Mouse (Mus musculus) activated CD4-positive, CD25-positive, alpha-beta regulatory T cell, adult 4 months (primary cell): Measurements from ENCODE around the gene Ppl. TPM values are rescaled to one million over a fixed set of nuclear protein-coding genes. Genes with fewer than 3 reads are reported as not detected.

Source experiments
- ATAC-seq: one replicate; pipeline ENCODE4 v1.8.0; 2017
- polyA plus RNA-seq, 2 experiments: library from polyadenylated mRNA; unstranded; fragments of 100-300 nt; shearing (Covaris generic); gene quantifications; one replicate each; pipeline ENCODE4 v1.2.1; 2017

Ppl gene
- under 1 TPM in 1 of 2 experiments, not detected in 1; 0.17 TPM for polyA plus RNA-seq

DNA sequence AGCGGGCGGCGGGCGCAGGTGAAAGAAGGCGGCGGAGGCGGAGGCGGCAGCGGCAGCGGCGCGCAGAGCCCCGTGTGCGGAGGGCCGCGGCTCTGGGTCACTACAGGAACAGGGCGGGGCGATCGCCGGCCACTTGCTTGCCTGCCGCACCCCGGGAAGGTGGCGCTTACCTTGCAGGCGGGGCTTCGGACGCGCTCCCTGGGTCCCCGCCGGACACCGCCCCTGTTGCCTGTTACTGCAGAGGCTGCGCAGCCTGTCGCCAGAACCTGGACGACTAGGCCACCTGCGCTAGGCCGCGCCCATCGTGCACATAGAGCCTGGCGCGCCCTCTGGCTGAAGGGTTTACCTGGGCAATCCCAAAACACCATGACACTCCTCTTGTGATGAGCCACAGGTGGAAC, at the start of gene Ppl:
TSS of gene Ppl (minus strand) at position 21 of the 401 bp plus-strand sequence.
- no peak for ATAC-seq

DNA sequence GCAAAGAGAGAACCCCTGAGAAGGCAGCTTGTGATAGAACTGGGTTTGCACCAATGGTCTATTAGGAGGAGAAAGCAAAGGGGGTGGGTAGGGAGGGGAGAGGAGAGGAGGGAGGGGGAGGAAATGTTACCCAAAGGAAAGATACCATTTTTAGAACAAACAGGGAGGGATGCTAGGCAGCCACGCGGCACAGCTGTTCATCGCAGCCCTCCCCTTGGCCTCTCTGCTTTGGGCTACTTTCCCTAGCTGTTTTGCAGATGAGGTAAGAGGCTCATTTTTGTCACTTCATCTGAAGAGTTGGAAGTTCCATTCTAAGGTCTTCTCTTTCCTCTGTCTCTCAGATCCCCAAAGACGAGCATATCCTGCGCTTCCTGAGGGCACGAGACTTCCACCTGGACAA, 40.4 kb upstream of the Ppl start:
- ATAC-seq, result no peak

DNA sequence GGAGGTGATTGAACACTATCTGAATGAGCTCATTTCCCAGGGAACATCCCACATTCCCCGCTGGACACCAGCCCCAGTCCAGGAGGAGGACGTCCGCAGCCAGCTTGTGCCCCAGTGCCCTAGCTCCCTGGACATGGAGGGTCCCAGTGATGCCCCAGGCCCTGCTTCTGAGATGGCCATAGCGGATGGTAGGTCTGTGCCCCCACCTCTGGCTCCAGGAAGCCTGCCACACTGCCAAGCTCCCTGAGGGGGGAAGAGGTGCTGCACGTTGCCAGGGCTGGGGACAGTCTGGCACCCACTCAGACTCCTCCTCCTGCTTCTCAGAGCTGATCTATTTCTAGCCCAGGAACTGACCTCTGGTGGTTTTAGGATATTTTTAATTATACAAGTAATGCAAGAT, 36.6 kb upstream of the Ppl start:
- no peak for ATAC-seq

DNA sequence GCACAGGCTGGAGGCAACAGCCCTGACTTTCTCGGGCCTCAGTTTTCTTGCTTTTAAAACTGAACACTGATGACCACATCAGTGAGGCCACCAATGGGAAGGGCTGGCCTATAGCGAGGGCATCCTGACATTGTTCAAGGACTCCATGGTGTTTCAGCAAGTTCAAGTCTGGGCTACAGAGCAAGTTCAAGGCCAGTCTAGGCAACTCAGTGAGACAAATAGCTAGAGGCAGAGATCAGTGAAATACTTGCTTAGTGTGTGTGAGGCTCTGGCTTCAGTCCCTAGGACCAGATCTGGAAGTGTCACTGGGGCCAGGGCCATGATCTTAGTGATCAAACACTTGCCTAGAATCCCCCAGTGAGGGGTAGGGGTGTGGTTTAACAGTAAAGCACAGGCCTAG, 35.8 kb upstream of the Ppl start:
- ATAC-seq, result no peak

DNA sequence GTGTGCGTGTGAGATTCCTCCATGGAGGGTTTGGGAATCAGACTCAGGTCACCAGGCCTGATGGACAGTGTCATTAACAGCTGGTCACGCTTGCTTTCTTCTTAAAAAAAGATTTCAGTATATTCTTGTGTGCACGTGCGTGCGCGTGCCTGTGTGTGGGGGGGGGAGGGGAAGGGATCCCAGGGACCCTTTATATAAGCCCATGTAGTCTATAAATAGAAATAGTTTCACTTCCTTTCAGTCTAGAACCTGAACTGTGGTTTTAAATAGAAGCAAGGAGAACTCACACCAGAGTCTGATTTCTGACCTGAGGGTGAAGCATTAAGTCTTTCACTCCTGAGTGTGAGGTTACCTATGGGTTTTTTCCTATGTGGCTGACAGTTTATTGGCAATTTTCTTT, 32.1 kb upstream of the Ppl start:
- ATAC-seq, result no peak

DNA sequence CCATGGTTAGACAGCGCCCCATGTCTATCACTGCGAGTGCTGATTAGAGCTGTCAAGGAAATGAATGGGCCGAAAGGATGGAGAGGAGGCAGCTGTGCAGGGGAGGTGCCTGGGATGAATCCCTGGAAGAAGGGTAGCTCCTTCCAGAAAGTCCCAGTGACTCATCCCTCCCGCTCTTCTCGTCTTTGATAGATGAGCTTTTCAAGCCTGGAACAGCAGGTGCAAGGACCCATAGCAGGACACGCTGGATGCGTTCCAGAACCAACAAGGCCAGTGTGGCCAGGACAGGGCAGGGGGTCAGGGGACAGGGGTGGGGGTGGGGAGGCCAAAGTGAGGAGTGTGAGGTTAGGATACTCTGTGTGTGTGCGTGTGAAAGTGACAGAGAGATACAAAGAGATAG, 27.0 kb upstream of the Ppl start:
- ATAC-seq, result no peak

DNA sequence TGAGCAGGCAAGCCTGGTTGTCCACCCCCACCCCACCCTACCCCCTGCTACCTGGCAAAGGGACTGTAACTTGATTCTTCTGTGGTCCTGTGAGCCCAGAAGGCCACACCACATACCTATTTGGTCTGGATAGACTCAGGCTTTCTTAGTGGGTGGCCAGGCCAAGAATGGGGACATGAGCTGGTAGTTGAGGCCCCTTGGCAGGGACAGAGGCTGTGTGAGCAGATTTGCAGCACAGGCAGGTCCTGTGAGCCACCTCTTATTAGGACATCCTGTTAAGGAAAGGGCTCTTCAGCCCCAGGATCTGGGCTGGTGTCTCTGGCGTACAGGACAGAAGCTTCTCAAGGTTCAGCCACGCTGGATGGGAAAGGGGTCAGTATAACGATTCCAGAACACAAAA, 24.9 kb upstream of the Ppl start:
- no peak for ATAC-seq

DNA sequence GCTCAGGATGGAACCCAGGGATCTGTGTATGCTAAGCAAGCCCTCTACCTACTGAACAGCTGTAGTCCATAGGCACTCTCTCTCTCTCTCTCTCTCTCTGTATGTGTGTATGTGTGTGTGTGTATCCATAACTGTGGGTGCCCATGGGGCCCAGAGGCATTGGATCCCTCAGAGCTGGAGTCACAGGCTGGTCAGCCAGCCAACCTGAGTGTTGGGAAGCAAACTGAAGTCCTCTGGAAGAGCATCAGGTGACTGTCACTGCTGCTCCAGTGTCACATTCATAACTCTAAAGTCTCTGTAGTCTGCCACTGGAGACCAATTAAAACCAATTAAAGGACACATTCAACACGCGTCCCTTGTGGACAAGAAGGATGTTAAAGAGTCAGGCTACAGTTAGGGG, 24.3 kb upstream of the Ppl start:
- ATAC-seq, result no peak

DNA sequence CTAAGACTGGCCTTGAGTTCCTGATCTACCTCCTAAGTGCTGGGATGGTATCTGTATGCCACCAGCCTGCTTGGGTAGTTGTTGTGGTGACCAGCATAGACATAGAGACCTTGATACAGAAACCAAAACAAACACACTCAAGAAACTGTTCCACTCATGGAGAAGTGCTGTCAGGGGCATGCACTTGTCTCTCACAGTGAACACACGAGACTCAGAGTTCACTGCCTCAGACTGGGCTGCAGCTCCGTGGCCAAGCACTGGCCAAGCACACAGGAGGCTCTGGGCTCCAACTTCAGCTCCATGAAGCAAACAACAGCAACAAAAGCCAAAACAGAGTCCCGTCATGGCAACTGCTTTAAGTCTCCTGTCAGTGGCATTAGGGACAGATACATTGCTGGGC, 22.8 kb upstream of the Ppl start:
- no peak for ATAC-seq

DNA sequence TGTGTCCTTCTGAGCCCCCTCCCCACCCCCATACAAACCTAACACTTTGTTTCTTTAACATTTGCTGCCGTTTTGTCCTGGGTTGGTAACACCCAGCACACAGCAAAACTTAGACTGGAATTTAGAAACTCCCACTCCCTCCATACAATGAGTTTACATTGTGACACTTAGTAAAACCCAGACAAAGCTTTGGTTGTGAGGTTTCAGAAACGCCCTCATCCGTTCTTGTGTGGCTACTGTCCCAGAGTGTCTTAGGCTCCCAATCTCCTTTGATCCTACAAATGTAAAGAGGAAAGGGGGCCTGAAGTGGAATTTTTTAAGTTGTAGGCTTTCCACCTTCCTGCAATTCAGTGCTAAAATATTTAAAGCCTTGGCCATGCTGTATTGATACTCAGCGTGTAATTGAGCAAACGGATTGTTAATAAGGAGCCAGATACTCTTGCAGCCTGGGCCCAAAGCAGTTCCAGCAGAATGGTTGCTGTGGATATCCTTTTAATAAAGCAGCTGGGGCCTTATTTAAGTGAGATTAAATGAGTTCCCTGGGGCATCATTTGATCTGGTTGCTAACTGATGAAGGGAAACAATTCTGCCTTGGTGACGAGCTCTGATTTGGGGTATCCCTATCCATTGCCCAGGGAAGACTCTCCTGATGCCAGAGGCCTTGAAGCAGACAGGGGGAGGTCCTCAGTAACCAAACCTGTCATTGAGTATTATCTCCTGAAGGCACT, 21.2 kb upstream of the Ppl start:
- ATAC-seq, result no peak

DNA sequence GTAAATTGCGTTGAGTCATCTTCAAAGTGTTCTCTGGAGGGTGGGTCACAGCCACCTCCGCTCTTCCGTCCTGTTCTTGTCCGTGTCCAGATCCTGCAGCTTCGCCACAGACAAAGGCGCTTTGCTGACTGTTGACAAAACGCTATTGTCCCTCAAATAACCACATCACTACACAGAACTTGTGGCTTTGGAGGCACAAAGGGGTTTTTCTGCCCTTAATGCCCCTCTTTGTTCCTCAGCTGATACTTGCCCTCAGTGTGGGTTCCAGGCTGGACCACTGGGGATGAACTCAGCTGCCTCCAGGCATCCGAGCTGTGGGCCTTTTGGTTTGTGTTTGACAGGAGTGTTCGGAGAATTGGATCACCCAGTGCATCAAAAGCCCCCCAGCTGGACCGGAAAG, 18.3 kb upstream of the Ppl start:
- no peak for ATAC-seq

DNA sequence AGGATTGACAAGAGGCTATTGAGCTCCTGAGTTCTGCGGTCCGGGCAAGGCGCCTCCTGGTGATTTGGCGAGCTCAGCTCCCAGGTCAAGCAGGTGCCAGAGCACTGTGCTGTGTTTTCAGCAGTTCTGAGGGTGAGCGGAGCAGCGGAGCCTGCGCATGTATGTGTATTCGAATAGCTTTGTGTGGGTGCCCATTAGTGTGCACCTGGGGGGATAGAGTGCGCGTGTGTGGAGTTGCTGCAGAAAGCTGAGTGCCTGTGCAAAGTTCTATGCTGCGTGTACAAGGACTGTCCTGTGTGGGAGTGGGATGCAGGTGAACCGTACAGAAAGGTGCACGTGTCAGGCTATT, 14.8 kb upstream of the Ppl start, which contains the start of gene Sec14l5:
TSS of gene Sec14l5 (plus strand) at position 73 of the 349 bp plus-strand sequence.
- no peak for ATAC-seq

DNA sequence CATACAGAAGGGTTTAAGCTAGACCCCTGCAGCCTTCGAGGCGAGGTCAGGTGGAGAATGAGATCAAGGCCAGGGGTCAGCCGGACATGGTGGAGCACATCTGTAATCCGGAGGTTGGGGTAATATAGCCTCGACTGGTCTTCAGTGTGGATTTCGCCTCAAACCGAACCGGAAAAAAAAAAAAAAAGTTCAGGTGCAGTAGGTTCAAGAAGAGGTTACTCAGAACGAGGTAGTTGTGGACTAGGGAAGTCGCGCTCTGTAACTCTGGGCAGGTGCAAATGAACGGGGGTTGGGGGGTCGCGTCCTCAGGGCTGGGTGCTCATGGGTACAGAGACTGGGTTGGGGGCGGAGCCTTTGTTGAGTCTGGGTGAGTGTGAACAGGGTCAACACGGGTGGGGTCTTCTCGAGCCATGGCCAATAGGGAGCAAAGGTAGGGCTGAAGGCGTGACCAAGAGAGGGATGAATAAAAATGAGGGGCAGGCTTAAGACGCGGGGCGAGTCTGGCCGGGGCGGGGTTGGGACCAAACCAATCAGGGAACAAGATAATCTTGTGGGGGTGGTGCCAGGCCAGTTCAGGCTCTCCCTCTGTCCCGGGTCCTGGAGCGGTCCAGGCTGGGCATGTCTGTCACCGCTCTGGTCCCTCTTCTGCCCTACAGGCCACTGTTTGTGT, 14.3 kb upstream of the Ppl start:
- ATAC-seq, result no peak

DNA sequence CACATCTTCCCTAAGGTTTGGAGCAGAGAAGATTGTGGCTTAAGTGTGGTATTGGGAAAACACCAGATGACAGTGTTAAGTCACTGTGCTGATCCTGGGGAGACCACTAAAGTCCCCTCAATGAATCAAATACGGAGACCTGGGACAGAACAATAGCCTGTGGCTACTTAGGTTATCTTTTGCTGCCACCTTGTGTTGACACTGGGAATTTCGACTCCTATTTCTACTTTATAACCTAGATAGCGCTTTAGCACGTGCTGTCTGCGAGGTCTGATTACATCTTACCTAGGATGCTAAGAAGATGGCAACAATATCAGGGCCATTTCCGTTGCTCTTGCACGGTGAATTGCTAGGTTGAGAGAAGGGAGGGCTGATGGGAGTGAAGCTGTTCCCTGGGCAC, 13.3 kb upstream of the Ppl start:
- ATAC-seq, result peak; percentile 49

DNA sequence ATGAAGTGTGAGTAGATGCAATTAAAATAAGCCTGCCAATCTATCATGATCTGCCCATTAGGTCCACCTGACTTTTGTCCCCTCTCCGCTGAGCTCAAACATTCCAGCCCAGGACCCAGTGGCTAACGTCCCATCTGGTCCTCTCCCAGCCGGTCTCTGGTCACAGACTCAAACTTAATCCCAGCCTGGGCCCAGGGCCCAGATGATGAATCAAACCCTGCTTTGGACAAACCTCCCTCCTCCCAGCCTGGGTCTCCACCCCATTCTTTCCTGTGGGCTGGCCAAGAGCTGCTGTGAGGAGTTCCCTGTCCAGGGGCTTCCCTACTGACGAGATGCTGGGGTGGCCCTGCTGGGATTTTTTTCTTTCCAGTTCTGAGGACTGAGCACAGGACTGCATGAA, 7.5 kb upstream of the Ppl start:
- ATAC-seq, result no peak

DNA sequence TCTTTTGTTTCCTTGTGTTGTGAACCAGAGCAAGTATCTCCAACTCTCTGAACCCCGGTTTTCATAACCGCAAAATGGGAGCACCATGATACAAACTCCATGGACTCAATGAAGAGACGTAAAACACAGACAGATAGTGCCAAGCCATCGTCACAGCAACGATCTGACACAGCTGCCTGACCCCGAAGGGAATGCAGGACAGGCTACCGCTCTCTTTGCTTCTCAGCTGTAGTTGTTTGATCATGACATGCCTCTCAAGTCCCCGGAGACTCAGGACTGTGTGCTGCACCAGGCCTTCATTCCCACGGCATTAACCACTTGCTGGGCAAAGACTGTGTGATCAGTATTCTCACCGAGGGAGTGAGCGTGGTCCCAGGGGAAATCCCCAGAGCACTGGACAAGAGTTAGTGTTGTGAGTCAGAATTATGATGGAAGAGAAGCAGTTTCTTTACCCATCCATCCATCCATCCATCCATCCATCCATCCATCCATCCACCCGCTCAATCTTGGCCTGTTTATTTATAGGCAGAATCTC, 4.9 kb upstream of the Ppl start:
- ATAC-seq, result no peak

DNA sequence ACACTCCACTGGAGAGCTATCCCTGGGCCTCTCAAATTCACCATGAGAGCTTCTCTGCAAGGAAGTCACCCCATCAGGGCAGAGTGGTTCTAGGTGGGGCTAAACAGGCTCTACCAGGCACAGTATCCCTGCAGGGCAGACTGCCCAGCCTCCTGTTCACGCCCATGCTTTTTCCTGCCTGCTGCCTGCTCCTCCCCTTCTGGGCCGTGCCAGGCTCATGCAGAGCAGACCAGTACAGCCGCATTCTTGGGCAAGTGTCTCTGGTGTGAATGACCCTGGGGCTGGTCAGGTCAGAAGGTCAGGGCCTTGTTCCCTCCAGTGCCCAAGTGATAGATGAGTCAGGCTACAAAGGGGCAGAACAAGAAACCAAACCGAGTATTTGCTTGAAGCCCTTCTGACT, 4.3 kb upstream of the Ppl start:
- no peak for ATAC-seq

DNA sequence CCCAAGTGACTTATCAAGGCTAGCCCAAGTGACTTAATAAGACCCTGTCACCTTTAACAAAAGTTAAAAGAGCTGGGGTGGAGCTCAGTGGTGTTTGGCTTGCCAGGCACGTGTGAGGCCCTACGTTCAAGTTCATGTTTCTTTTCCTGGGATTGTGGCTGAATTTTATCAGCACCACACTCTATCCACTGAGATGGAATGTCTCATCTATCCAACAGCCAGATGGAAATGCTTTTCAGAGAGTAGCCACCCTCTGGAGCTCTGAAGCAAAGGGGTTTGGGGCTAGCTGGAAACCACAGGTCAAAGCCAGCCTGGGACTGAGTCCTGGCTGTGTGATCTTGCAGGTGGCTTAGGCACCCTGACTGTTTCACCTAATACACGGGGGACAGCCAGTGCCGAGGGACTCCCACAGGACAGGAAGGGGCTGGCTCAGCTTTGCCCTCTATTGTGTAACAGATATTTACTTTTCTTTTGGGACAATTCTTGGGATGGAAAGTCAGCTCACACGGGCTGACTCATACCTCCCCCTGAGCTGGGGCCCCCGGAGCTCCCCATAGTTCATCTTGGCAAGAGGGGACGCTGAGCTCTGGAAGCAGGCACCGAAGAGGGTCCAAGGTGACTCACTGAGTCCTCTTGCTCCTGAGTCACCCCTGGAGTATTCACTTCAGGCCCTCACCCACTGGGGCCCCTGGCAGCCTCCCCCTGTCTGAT, 3.5 kb upstream of the Ppl start:
- ATAC-seq, result no peak

DNA sequence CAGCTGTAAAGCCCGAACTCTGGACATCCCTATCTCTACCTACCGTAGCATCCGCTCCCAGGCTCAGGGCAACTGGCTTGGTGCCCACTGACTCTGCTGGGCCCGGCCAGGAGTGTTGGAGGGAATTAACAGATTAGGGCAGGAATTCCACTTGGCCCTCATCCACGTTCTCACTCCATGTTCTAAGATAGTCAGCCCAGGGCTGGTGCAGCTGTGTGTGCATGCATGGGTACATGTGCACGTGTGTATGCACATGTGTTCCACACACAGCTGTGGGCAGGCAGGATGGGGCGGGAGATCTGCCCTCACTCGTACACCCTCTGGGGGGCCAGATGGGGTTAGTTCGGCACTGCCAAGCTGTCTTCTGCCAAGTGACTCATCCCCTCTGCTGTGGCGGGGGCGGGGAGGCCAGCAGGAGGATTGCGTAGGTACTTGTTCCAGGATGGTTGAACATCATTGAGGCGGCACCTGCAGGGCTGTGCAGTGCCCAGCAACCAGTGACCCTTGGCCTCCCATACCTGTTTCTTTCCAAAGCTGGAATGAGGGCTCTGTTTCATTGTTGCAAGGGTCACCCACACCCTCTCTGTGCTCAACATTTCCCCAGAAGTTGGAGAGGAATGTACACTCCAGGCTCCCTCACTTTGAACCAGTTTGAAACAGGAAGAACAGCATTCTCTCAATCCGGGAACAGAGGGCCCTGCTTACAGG, 2.6 kb upstream of the Ppl start:
- no peak for ATAC-seq

DNA sequence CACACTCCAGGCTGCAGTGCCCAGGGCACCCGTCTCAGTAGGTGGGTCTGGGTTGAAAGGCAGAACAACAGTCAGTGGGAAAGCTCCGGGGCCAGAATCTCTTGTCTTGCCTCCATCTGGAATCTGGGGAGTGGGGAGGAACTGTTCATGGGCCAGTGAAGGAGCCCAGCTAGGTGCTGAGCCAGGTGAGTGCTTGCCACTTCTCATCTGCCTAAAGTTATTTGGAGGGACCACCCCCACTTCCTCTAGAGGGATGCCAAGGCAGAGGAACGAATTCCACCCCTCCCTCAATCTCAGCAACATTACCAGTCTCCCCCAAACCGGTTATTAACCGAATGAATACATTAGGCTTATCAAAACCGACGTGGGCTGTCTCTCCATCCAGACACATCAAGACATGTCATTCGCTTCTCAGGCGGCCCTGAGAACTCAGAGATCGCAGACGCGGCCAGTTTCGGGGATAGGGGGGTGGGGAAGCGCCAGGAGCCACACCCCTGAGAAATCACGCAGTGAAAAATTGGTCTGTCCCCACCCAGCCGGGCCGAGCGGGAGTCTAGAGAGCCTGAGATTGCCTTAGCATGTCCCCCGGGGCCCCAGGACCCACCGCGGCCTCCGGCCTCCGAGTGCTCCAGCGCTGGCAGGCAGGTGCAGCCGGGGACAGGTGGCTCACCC, 834 bp downstream of the Ppl start:
- ATAC-seq, result no peak

DNA sequence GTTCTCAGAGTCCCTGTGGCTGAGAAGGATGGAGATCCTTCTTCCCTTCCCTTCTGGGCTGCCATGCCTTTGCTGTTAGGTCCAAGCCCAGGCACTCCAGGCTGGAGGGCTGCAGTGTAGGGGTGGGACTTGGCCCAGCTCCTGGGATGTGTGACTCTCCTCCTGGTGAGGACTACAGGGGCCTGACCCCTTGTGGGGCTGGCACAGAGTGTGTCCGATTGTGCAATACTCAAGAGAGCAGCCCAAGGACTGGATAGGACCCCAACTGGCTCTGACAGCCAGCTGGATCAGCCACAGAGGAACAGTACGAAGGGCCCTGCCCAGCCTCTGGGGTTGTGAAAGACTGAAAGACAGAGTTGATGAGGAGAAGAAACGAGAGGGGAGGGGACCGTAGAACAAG, 1.5 kb downstream of the Ppl start:
- no peak for ATAC-seq

DNA sequence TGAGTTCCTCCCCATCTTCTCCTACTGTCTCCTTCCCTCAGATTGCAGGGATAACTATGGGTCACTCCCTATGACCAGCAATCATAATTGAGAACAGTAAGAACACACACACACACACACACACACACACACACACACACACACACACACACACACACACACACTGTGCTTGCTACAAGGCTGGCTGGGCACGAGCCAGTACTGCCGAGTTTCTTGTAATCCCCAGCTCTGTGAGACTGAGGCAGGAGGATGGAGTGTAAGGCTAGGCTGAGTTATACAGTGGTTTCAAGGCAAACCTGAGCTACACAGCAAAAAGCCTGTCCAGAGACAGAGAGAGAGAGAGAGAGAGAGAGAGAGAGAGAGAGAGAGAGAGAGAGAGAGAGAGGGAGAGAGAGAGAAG, 2.0 kb downstream of the Ppl start:
- no peak for ATAC-seq

DNA sequence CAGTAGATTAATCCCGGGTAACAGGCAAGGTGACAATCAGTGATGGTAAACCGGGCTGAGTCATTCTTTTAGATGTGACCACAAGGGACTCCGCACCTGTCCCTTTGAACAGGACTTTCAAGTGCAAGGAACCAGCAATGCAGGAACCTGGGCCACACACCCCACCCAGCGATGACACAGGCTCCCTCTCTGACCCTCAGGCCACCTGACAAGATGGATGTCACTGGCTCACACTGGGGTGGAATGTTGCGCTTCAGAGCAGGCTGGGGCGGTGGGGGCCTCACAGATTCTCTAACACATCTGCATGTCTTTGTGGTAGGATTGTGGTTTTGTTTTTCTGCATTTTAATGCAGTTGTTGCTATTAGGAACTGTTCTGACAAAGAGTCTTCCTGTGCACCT, 8.7 kb downstream of the Ppl start:
- ATAC-seq, result no peak
